Mouse (Mus musculus): Measurements from ENCODE around the gene Faap20. TPM values are rescaled to one million over a fixed set of nuclear protein-coding genes. Genes with fewer than 3 reads are reported as not detected.

Faap20 gene
- polyA plus RNA-seq, 1 experiment from 2014 or later = 63.2 TPM

- Histone ChIP-seq H3K9ac (peak overlapping the region; percentile 33; the same call in 1 of the 2 replicates), H3K4me3 (no peak overlapping the region), H3K36me3 (peaks cover 17% of the 10 kb centered on the region), H3K4me1 (peaks cover 99% of the 10 kb centered on the region), H3K4me2 (no peak overlapping the region), H3K27ac (replicated peaks) (0 out of 2 replicates have a peak overlapping the region, but pooled peaks have one; percentile 12), H3K9me3 (no peaks in the 10 kb centered on the region), H3K27me3 (replicated peaks) (no peaks in the 10 kb centered on the region)
- no peak for ATAC-seq (ENCODE audit: extremely low read depth, insufficient number of reproducible peaks, low FRiP score, low TSS enrichment)
- WGBS = 76% methylated on average over 6 of the region's 6 CpGs
Observed at GRCm38 (mm10) chr4:155214188-155214587, 35.4 kb upstream of the Faap20 start.

GRCm38 (mm10) chr4:155214793-155215192 is 34.8 kb upstream of the Faap20 start:
- ATAC-seq (ENCODE audit: extremely low read depth, insufficient number of reproducible peaks, low FRiP score, low TSS enrichment) = no peak
- peak overlapping the region; percentile 33; the same call in 1 of the 2 replicates for H3K9ac ChIP-seq
- H3K27me3 ChIP-seq (replicated peaks) = no peaks in the 10 kb centered on the region
- peaks cover 17% of the 10 kb centered on the region for H3K36me3 ChIP-seq
- no peaks in the 10 kb centered on the region for H3K9me3 ChIP-seq
- WGBS = 85% methylated on average over 10 of the region's 10 CpGs
- peak overlapping the region; percentile 97; the same call in 1 of the 2 replicates for H3K4me2 ChIP-seq
- peaks cover 99% of the 10 kb centered on the region for H3K4me1 ChIP-seq
- 0 out of 2 replicates have a peak overlapping the region, but pooled peaks have one; percentile 17 for H3K4me3 ChIP-seq
- H3K27ac ChIP-seq (replicated peaks) = peak overlapping the region; percentile 72; the same call in 1 of the 2 replicates

- 35% methylated on average over 9 of the region's 9 CpGs for WGBS
- no peak for ATAC-seq (ENCODE audit: extremely low read depth, insufficient number of reproducible peaks, low FRiP score, low TSS enrichment)
Observed at GRCm38 (mm10) chr4:155215203-155215602, 34.4 kb upstream of the Faap20 start.

DNA sequence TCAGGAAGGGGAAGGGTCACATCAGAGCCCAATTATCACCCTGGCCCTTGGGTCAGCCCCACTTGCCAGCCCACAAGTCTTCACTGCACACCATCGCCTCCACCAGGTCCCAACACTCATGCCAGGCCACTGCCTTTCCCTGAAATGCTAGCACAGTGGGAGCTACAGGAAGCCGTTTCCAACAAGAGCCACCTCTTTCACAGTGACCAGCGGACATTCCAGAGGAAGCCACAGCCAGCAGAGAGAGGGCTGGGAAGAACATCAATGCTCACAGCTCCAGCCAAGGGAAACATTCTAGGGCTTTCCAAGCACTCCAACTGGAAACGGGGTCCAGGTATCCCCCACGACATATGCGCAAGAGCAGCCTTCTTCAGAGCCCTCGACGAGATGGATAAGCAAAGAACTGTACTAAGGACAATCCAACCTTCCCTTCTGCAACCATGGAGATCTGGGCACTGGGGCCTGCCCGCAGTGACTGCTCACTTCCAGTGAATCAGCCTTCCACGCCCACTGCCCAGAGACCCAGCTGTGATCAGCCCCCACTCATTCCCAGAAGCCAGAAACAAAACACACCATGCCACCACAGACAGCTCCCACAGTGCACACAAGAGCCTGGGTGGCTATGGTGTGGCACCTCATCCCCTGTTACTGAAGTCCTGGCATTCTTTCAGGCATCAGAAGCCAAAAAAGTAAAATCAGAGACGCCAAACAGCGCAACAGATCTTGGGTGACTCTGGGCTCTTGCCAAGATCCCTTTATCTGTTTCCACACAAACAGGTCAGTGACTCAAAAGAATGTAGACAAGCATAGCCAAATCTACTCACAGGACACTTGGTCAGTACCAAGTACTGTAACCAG is 33.6 kb upstream of the Faap20 start:
- H3K36me3 ChIP-seq = peaks cover 9% of the 10 kb centered on the region
- H3K27me3 ChIP-seq (replicated peaks) = no peaks in the 10 kb centered on the region
- peaks cover 98% of the 10 kb centered on the region for H3K4me1 ChIP-seq
- H3K9me3 ChIP-seq = no peaks in the 10 kb centered on the region
- H3K27ac ChIP-seq (replicated peaks) = peak overlapping the region; percentile 72
- 38% methylated on average over 12 of the region's 12 CpGs for WGBS
- no peak for ATAC-seq (ENCODE audit: extremely low read depth, insufficient number of reproducible peaks, low FRiP score, low TSS enrichment)
- peak overlapping the region; percentile 33 for H3K9ac ChIP-seq
- H3K4me3 ChIP-seq = peak overlapping the region; percentile 17
- H3K4me2 ChIP-seq = peak overlapping the region; percentile 97

More at GRCm38 (mm10) chr4:155215203-155215602, 34.4 kb upstream of the Faap20 start:
- no peaks in the 10 kb centered on the region for H3K9me3 ChIP-seq
- peak overlapping the region; percentile 17; the same call in 1 of the 2 replicates for H3K4me3 ChIP-seq
- peak overlapping the region; percentile 97 for H3K4me2 ChIP-seq
- peak overlapping the region; percentile 33 for H3K9ac ChIP-seq
- no peaks in the 10 kb centered on the region for H3K27me3 ChIP-seq (replicated peaks)
- peaks cover 99% of the 10 kb centered on the region for H3K4me1 ChIP-seq
- H3K27ac ChIP-seq (replicated peaks) = peak overlapping the region; percentile 72; the same call in 1 of the 2 replicates
- H3K36me3 ChIP-seq = peaks cover 17% of the 10 kb centered on the region

GRCm38 (mm10) chr4:155217241-155218103 is 32.1 kb upstream of the Faap20 start:
- H3K27ac ChIP-seq (replicated peaks) = peak overlapping the region; percentile 72
- no peak for ATAC-seq (ENCODE audit: extremely low read depth, insufficient number of reproducible peaks, low FRiP score, low TSS enrichment)
- H3K9me3 ChIP-seq = no peaks in the 10 kb centered on the region
- 0 out of 2 replicates have a peak, but pooled peaks cover 7% of the 10 kb centered on the region for H3K36me3 ChIP-seq
- 47% methylated on average over 12 of the region's 12 CpGs for WGBS
- peak overlapping the region; percentile 99 for H3K9ac ChIP-seq
- peak overlapping the region; percentile 97 for H3K4me2 ChIP-seq
- H3K4me3 ChIP-seq = peak overlapping the region; percentile 95
- H3K4me1 ChIP-seq = peaks cover 84% of the 10 kb centered on the region
- no peaks in the 10 kb centered on the region for H3K27me3 ChIP-seq (replicated peaks)

DNA sequence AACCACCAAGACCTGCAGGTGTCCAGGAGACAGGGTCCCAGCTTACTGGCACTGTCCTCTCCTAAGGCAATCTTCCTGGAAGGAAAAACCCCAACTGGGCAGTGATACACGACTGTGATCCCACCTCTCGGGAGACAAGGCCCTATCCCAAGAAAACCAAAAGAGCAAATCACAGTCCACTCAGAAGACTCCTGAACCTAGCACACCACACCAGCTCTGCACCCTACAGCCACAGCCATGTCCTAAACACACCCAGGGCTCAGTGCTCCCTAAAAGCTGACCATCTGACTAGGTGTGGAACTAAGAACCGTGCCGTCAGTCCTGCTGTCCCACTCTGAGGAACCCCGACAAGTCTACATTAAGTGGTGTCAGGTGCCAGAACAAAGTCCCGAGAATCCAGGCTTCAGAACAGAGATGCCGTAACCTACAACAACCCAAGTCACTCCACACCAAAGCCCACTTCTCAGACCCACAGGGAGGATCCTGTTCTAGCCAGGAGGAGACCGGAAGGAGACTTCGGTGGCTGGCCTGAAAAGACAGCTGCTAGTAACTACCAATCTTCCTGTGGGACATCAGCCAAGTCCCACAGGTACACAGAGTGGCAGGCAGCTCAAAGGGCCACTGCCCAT is 31.4 kb upstream of the Faap20 start:
- Histone ChIP-seq H3K9me3 (no peaks in the 10 kb centered on the region), H3K36me3 (0 out of 2 replicates have a peak, but pooled peaks cover 7% of the 10 kb centered on the region), H3K4me1 (peaks cover 77% of the 10 kb centered on the region), H3K4me2 (peak overlapping the region; percentile 97), H3K4me3 (peak overlapping the region; percentile 95), H3K9ac (peak overlapping the region; percentile 99), H3K27ac (replicated peaks) (peak overlapping the region; percentile 41; the same call in 1 of the 2 replicates), H3K27me3 (replicated peaks) (no peaks in the 10 kb centered on the region)
- 75% methylated on average over 9 of the region's 9 CpGs for WGBS
- ATAC-seq (ENCODE audit: extremely low read depth, insufficient number of reproducible peaks, low FRiP score, low TSS enrichment) = no peak

- Histone ChIP-seq H3K36me3 (0 out of 2 replicates have a peak, but pooled peaks cover 7% of the 10 kb centered on the region), H3K4me1 (peaks cover 73% of the 10 kb centered on the region), H3K4me3 (peak overlapping the region; percentile 95), H3K27me3 (replicated peaks) (no peaks in the 10 kb centered on the region), H3K4me2 (peak overlapping the region; percentile 97), H3K9ac (peak overlapping the region; percentile 99), H3K9me3 (no peaks in the 10 kb centered on the region), H3K27ac (replicated peaks) (peak overlapping the region; percentile 81)
- 41% methylated on average over 12 of the region's 12 CpGs for WGBS
- no peak for ATAC-seq (ENCODE audit: extremely low read depth, insufficient number of reproducible peaks, low FRiP score, low TSS enrichment)
Observed at GRCm38 (mm10) chr4:155219271-155220212, 30.1 kb upstream of the Faap20 start.

DNA sequence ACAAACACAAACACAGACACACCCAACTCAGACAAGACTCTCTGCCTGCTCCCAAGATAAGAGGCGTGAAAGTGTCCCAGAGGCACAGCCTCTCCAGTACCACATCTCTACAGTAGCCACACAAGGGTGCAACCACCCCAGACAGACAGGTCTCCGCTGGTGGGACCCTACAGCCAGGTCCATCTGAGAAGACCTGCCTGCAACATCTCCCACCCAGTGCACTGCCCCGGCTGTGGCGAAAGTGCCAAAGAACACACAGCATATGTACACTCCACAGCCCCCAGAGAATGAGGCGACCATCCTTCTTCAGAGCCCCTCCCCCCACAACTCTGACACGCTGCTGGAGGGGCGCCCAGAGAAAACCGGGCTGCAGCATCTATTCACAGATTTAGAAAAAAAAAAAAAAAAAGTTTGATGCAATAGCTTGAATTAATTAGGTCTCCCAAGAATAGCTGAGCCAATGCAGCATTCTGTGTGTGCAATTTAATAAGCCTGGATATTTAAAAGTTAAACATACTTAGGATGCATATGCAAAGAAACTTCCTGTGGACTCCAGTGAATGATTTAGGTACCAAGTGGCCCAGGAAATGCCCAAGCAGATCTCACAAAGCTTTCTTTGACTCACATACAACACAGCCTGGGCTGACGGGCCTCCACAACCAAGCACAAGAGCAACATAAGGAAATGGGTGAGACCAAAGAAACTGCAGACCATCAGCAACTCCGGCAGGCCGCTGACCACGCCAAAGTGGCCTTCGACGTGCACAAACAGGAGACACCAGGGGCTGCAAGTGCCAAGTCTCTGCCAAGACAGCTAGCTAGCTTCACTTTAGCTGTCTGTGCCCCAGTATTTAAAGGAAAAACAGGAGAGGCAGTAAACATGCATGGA is 29.1 kb upstream of the Faap20 start:
- peak overlapping the region; percentile 97 for H3K4me2 ChIP-seq
- H3K27ac ChIP-seq (replicated peaks) = peak overlapping the region; percentile 81
- 0 out of 2 replicates have a peak, but pooled peaks cover 7% of the 10 kb centered on the region for H3K36me3 ChIP-seq
- H3K9ac ChIP-seq = peak overlapping the region; percentile 99
- H3K27me3 ChIP-seq (replicated peaks) = no peaks in the 10 kb centered on the region
- WGBS = 6% methylated on average over 14 of the region's 14 CpGs
- peak overlapping the region; percentile 95 for H3K4me3 ChIP-seq
- H3K9me3 ChIP-seq = no peaks in the 10 kb centered on the region
- ATAC-seq (ENCODE audit: extremely low read depth, insufficient number of reproducible peaks, low FRiP score, low TSS enrichment) = no peak
- H3K4me1 ChIP-seq = peaks cover 64% of the 10 kb centered on the region

- ATAC-seq (ENCODE audit: extremely low read depth, insufficient number of reproducible peaks, low FRiP score, low TSS enrichment) = no peak
- WGBS = 1% methylated on average over 7 of the region's 7 CpGs
- H3K36me3 ChIP-seq = 0 out of 2 replicates have a peak, but pooled peaks cover 7% of the 10 kb centered on the region
- peak overlapping the region; percentile 99 for H3K9ac ChIP-seq
- peak overlapping the region; percentile 97 for H3K4me2 ChIP-seq
- H3K4me3 ChIP-seq = peak overlapping the region; percentile 95
- no peaks in the 10 kb centered on the region for H3K27me3 ChIP-seq (replicated peaks)
- peak overlapping the region; percentile 81 for H3K27ac ChIP-seq (replicated peaks)
- H3K4me1 ChIP-seq = peaks cover 57% of the 10 kb centered on the region
- H3K9me3 ChIP-seq = no peaks in the 10 kb centered on the region
Observed at GRCm38 (mm10) chr4:155221106-155221505, 28.5 kb upstream of the Faap20 start.

Measured in heart, embryonic 13.5 days (tissue).